ENCODE assay signal across 28 mouse cellular contexts in genomic region chr7:80144695-80145094, GRCm38 (mm10). TPM values are rescaled to one million over a fixed set of nuclear protein-coding genes. Genes with fewer than 3 reads are reported as not detected.
DNase-seq lines count a peak whose midpoint lies in the region; ATAC-seq lines count a peak whose summit lies in the region.
"Had no signal": no experiment of that assay in that cellular context is flagged by ENCODE, and none has a peak within 500 bp of the region (broad histone marks: within the 10 kb centered on the region; RNA-seq: fewer than 3 reads in every experiment).

No protein-coding gene starts in this region.

- 87% methylated on average over 7 of the region's 7 CpGs for WGBS in embryonic facial prominence, embryonic 15.5 days
- 89% methylated on average over 7 of the region's 7 CpGs for WGBS in embryonic facial prominence, embryonic 10.5 days
- WGBS in liver, embryonic 16.5 days (ENCODE audit: insufficient replicate concordance), result 70% methylated on average over 7 of the region's 7 CpGs
- 87% methylated on average over 7 of the region's 7 CpGs for WGBS in forebrain, embryonic 11.5 days

- peak overlapping the region; percentile 83; the same call in 1 of the 2 replicates for H3K27ac ChIP-seq in embryonic facial prominence, embryonic 15.5 days (replicated peaks)
- H3K27ac ChIP-seq in embryonic facial prominence, embryonic 10.5 days (replicated peaks), result no peak overlapping the region
- peak overlapping the region; percentile 95 for H3K27ac ChIP-seq in liver, embryonic 16.5 days (ENCODE audit: low read length)
- H3K27ac ChIP-seq in forebrain, embryonic 11.5 days (ENCODE audit: low read depth, low read length), result no peak overlapping the region
- H3K27ac ChIP-seq: heart, embryonic 15.5 days; hindbrain, embryonic 12.5 days; neural tube, embryonic 12.5 days had no signal

- H3K4me2 ChIP-seq in embryonic facial prominence, embryonic 15.5 days (replicated peaks), result no peak overlapping the region
- no peak overlapping the region for H3K4me2 ChIP-seq in liver, embryonic 16.5 days (ENCODE audit: low read depth, low read length)
- H3K4me2 ChIP-seq in forebrain, embryonic 11.5 days (ENCODE audit: low read depth, low read length, severe bottlenecking), result no peak overlapping the region
- H3K4me2 ChIP-seq: embryonic facial prominence, embryonic 12.5 days; heart, embryonic 15.5 days; hindbrain, embryonic 12.5 days; intestine, embryonic 15.5 days; midbrain, embryonic 11.5 days had no signal

- no peaks in the 10 kb centered on the region for H3K36me3 ChIP-seq in embryonic facial prominence, embryonic 15.5 days
- no peaks in the 10 kb centered on the region for H3K36me3 ChIP-seq in embryonic facial prominence, embryonic 10.5 days (replicated peaks)
- no peaks in the 10 kb centered on the region for H3K36me3 ChIP-seq in liver, embryonic 16.5 days (ENCODE audit: control insufficient read depth, insufficient read depth)
- H3K36me3 ChIP-seq in forebrain, embryonic 11.5 days (ENCODE audit: control insufficient read depth, insufficient read depth, low read length), result no peaks in the 10 kb centered on the region
- H3K36me3 ChIP-seq: embryonic facial prominence, embryonic 12.5 days; heart, embryonic 15.5 days; hindbrain, embryonic 12.5 days; intestine, embryonic 15.5 days; neural tube, embryonic 12.5 days had no signal

- no peak overlapping the region for H3K9ac ChIP-seq in embryonic facial prominence, embryonic 15.5 days
- no peak overlapping the region for H3K9ac ChIP-seq in liver, embryonic 16.5 days (ENCODE audit: low read depth, low read length)
- no peak overlapping the region for H3K9ac ChIP-seq in forebrain, embryonic 11.5 days (ENCODE audit: low read length)
- H3K9ac ChIP-seq: embryonic facial prominence, embryonic 12.5 days; forebrain, embryonic 13.5 days; heart, embryonic 15.5 days; hindbrain, embryonic 12.5 days; intestine, embryonic 15.5 days; neural tube, embryonic 12.5 days had no signal

- no peaks in the 10 kb centered on the region for H3K27me3 ChIP-seq in embryonic facial prominence, embryonic 15.5 days
- H3K27me3 ChIP-seq in embryonic facial prominence, embryonic 10.5 days (replicated peaks; ENCODE audit: low read depth, poor library complexity, severe bottlenecking), result no peaks in the 10 kb centered on the region
- H3K27me3 ChIP-seq in liver, embryonic 16.5 days (ENCODE audit: control insufficient read depth, insufficient read depth, low read depth, low read length), result no peaks in the 10 kb centered on the region
- no peaks in the 10 kb centered on the region for H3K27me3 ChIP-seq in forebrain, embryonic 11.5 days (ENCODE audit: control insufficient read depth, insufficient read depth, low read length)
- H3K27me3 ChIP-seq: embryonic facial prominence, embryonic 12.5 days; forebrain, embryonic 13.5 days; heart, embryonic 15.5 days; hindbrain, embryonic 12.5 days; intestine, embryonic 15.5 days; neural tube, embryonic 12.5 days had no signal

- peaks cover 26% of the 10 kb centered on the region for H3K4me1 ChIP-seq in embryonic facial prominence, embryonic 15.5 days
- peaks cover 17% of the 10 kb centered on the region for H3K4me1 ChIP-seq in embryonic facial prominence, embryonic 10.5 days
- peaks cover 55% of the 10 kb centered on the region for H3K4me1 ChIP-seq in liver, embryonic 16.5 days (ENCODE audit: control insufficient read depth, low read depth, low read length)
- peaks cover 2% of the 10 kb centered on the region for H3K4me1 ChIP-seq in forebrain, embryonic 11.5 days (replicated peaks; ENCODE audit: control insufficient read depth, insufficient read depth, low read length)

- DNase-seq in embryonic facial prominence, embryonic 10.5 days (ENCODE audit: low spot score), result no peak
- DNase-seq in R1 (ENCODE audit: low read depth, low spot score), result peak; percentile 66
- no peak for DNase-seq in forebrain, embryonic 11.5 days (ENCODE audit: low spot score)
- DNase-seq in urinary bladder, postnatal 14 days (ENCODE audit: low spot score), result no peak
- DNase-seq in Muller cell, postnatal 12 days (ENCODE audit: inconsistent ontology term), result no peak
- DNase-seq: adrenal gland, postnatal 10 days; cerebellum, adult 8-10 months; gastrocnemius, postnatal 14 days; heart, postnatal 36 days; kidney, adult 2 months; kidney, postnatal 36 days; layer of hippocampus, postnatal 36 days; lung, postnatal 36 days; right cerebral cortex, adult 18-20 months had no signal

- no peaks in the 10 kb centered on the region for H3K9me3 ChIP-seq in embryonic facial prominence, embryonic 15.5 days (replicated peaks)
- H3K9me3 ChIP-seq in embryonic facial prominence, embryonic 10.5 days, result no peaks in the 10 kb centered on the region
- H3K9me3 ChIP-seq in liver, embryonic 16.5 days (replicated peaks; ENCODE audit: control insufficient read depth, low read length), result no peaks in the 10 kb centered on the region
- no peaks in the 10 kb centered on the region for H3K9me3 ChIP-seq in forebrain, embryonic 11.5 days (ENCODE audit: control insufficient read depth, low read length)
- H3K9me3 ChIP-seq: embryonic facial prominence, embryonic 12.5 days; forebrain, embryonic 13.5 days; heart, embryonic 15.5 days; hindbrain, embryonic 12.5 days; intestine, embryonic 15.5 days; neural tube, embryonic 12.5 days had no signal

- ATAC-seq in embryonic facial prominence, embryonic 15.5 days (ENCODE audit: insufficient number of reproducible peaks, low FRiP score, low TSS enrichment, low read depth), result no peak
- ATAC-seq in erythroid progenitor cell, adult 5-6 weeks (replicated peaks; ENCODE audit: low FRiP score, poor library complexity, severe bottlenecking), result 0 out of 2 replicates have a peak, but pooled peaks have one; percentile 20
- ATAC-seq in liver, embryonic 16.5 days (ENCODE audit: low read depth), result no peak
- no peak for ATAC-seq in forebrain, embryonic 11.5 days (replicated peaks; ENCODE audit: low FRiP score)
- ATAC-seq: hindbrain, postnatal 0 days; intestine, embryonic 15.5 days had no signal

- H3K4me3 ChIP-seq in embryonic facial prominence, embryonic 15.5 days (replicated peaks), result no peak overlapping the region
- H3K4me3 ChIP-seq in embryonic facial prominence, embryonic 10.5 days, result no peak overlapping the region
- H3K4me3 ChIP-seq in liver, embryonic 16.5 days (ENCODE audit: low read depth, low read length), result no peak overlapping the region
- no peak overlapping the region for H3K4me3 ChIP-seq in forebrain, embryonic 11.5 days (ENCODE audit: low read depth, low read length)
- H3K4me3 ChIP-seq: embryonic facial prominence, embryonic 12.5 days; erythroblast, embryonic 14.5 days; forebrain, embryonic 13.5 days; heart, embryonic 15.5 days; hindbrain, embryonic 12.5 days; intestine, embryonic 15.5 days; layer of hippocampus, adult 2 months; myocyte; neural tube, embryonic 12.5 days had no signal

RNA-seq across cellular contexts. Expression of gene Idh2, which starts 29.5 kb away (rescaled TPM):
- 546 and 574 TPM in 2 replicates for polyA plus RNA-seq in embryonic facial prominence, embryonic 15.5 days (2015; fragmentation: Nextera tagmentation; extraction: Ambion mirVana)
- polyA plus RNA-seq in embryonic facial prominence, embryonic 10.5 days (2016; fragmentation: Nextera tagmentation; extraction: Ambion mirVana), result 522 and 534 TPM in 2 replicates
- 11.7 and 45.8 TPM in 2 replicates for total RNA-seq in erythroid progenitor cell, adult 5-6 weeks (2015; ENCODE audit: low replicate concordance)
- total RNA-seq in erythroid progenitor cell, adult 5-6 weeks (2017; ENCODE audit: low replicate concordance), result 14.7 and 16.7 TPM in 2 replicates
- 204 and 221 TPM in 2 replicates for polyA plus RNA-seq in liver, embryonic 16.5 days (2015; fragmentation: Nextera tagmentation; extraction: Ambion mirVana)
- polyA plus RNA-seq in forebrain, embryonic 11.5 days (2014; fragmentation: Nextera tagmentation; extraction: Ambion mirVana), result 403 and 425 TPM in 2 replicates

RNA-seq across cellular contexts. Expression of gene Sema4b, which starts 41.9 kb away (rescaled TPM):
- polyA plus RNA-seq in embryonic facial prominence, embryonic 15.5 days (2015; fragmentation: Nextera tagmentation; extraction: Ambion mirVana), result 23.0 and 25.2 TPM in 2 replicates
- polyA plus RNA-seq in embryonic facial prominence, embryonic 10.5 days (2016; fragmentation: Nextera tagmentation; extraction: Ambion mirVana), result 11.4 and 11.9 TPM in 2 replicates
- total RNA-seq in erythroid progenitor cell, adult 5-6 weeks (2015; ENCODE audit: low replicate concordance), result 106 and 122 TPM in 2 replicates
- total RNA-seq in erythroid progenitor cell, adult 5-6 weeks (2017; ENCODE audit: low replicate concordance), result 105 and 126 TPM in 2 replicates
- 13.4 and 14.4 TPM in 2 replicates for polyA plus RNA-seq in liver, embryonic 16.5 days (2015; fragmentation: Nextera tagmentation; extraction: Ambion mirVana)
- 15.7 and 17.3 TPM in 2 replicates for polyA plus RNA-seq in forebrain, embryonic 11.5 days (2014; fragmentation: Nextera tagmentation; extraction: Ambion mirVana)

Comparison
In these comparisons a context has a peak if more than half of its experiments do, and no peak if none do; other contexts are left out.
1. H3K27ac ChIP-seq: peak in embryonic facial prominence, embryonic 15.5 days (single experiment) and liver, embryonic 16.5 days (single experiment); none in embryonic facial prominence, embryonic 10.5 days (single experiment) and forebrain, embryonic 11.5 days (single experiment).